Mouse (Mus musculus) thymus, postnatal 14 days (tissue): ENCODE data around the gene Ddi2.

Source experiments
- DNase-seq: peaks from one replicate; pipeline ENCODE4 v3.0.0; 2021

Gene Ddi2

GRCm38 (mm10) chr4:141651286-141651685 lies 71.9 kb downstream of the Ddi2 start:
- DNase-seq = no peak

GRCm38 (mm10) chr4:141649244-141649643 lies 74.0 kb downstream of the Ddi2 start:
- DNase-seq = no peak

GRCm38 (mm10) chr4:141648262-141648661 lies 75.0 kb downstream of the Ddi2 start:
- no peak for DNase-seq

GRCm38 (mm10) chr4:141647187-141647586 lies 76.0 kb downstream of the Ddi2 start:
- no peak for DNase-seq

GRCm38 (mm10) chr4:141645988-141646387 lies 77.2 kb downstream of the Ddi2 start:
- DNase-seq = no peak

- DNase-seq = no peak
Measured at GRCm38 (mm10) chr4:141643118-141643855, 79.9 kb downstream of the Ddi2 start.

- no peak for DNase-seq
Measured at GRCm38 (mm10) chr4:141641961-141642811, 81.0 kb downstream of the Ddi2 start.

- no peak for DNase-seq
Measured at GRCm38 (mm10) chr4:141641353-141641771, 81.9 kb downstream of the Ddi2 start.

GRCm38 (mm10) chr4:141639474-141639873 lies 83.7 kb downstream of the Ddi2 start:
- no peak for DNase-seq

GRCm38 (mm10) chr4:141636693-141637092 lies 86.5 kb downstream of the Ddi2 start:
- DNase-seq = no peak

GRCm38 (mm10) chr4:141635991-141636390 lies 87.2 kb downstream of the Ddi2 start:
- no peak for DNase-seq

GRCm38 (mm10) chr4:141632111-141632873 lies 90.9 kb downstream of the Ddi2 start:
- no peak for DNase-seq

GRCm38 (mm10) chr4:141631250-141631649 lies 92.0 kb downstream of the Ddi2 start:
- DNase-seq = no peak

GRCm38 (mm10) chr4:141630021-141630420 lies 93.2 kb downstream of the Ddi2 start:
- DNase-seq = no peak

GRCm38 (mm10) chr4:141628661-141629060 lies 94.6 kb downstream of the Ddi2 start:
- DNase-seq = no peak
